In genomic region chr17:24873695-24874404, GRCm38 (mm10) we compare ENCODE assay signal across 30 mouse cellular contexts. TPM values are rescaled to one million over a fixed set of nuclear protein-coding genes. Genes with fewer than 3 reads are reported as not detected.
"Had no signal": no experiment of that assay in that cellular context is flagged by ENCODE, and none has a peak within 500 bp of the region (broad histone marks: within the 10 kb centered on the region; RNA-seq: fewer than 3 reads in every experiment).

No protein-coding gene starts in this region.

- DNase-seq: gastrocnemius, postnatal 14 days; gastrocnemius, postnatal 36 days; heart, adult 18-20 months; heart, postnatal 14 days; heart, postnatal 36 days; kidney, adult 11 months; kidney, adult 2 months; kidney, adult 9 months; kidney, postnatal 14 days; kidney, postnatal 36 days; layer of hippocampus, adult 9-11 months; layer of hippocampus, postnatal 36 days; liver; liver, embryonic 13.5 days had no signal

- H3K27me3 ChIP-seq: heart, embryonic 13.5 days; heart, embryonic 15.5 days; hindbrain, embryonic 15.5 days; kidney, embryonic 15.5 days; limb, embryonic 12.5 days; liver, embryonic 13.5 days had no signal

- ATAC-seq: hindbrain, postnatal 0 days; intestine, embryonic 16.5 days had no signal

- H3K36me3 ChIP-seq: heart, embryonic 13.5 days; heart, embryonic 15.5 days; hindbrain, embryonic 13.5 days; hindbrain, embryonic 15.5 days; kidney, embryonic 15.5 days; limb, embryonic 10.5 days; limb, embryonic 12.5 days; liver, embryonic 13.5 days had no signal

- H3K4me3 ChIP-seq: heart, embryonic 13.5 days; heart, embryonic 15.5 days; hindbrain, embryonic 13.5 days; hindbrain, embryonic 15.5 days; kidney, embryonic 15.5 days; limb, embryonic 10.5 days; limb, embryonic 12.5 days; liver, embryonic 13.5 days had no signal

- H3K4me1 ChIP-seq: heart, embryonic 13.5 days; heart, embryonic 15.5 days; hindbrain, embryonic 13.5 days; hindbrain, embryonic 15.5 days had no signal

- H3K9me3 ChIP-seq: heart, embryonic 13.5 days; heart, embryonic 15.5 days; hindbrain, embryonic 13.5 days; hindbrain, embryonic 15.5 days; kidney, embryonic 15.5 days; limb, embryonic 10.5 days; limb, embryonic 12.5 days; liver, embryonic 13.5 days had no signal

RNA-seq across cellular contexts. Expression of gene Igfals, which starts 8.1 kb away (rescaled TPM):
- total RNA-seq: hematopoietic stem cell, adult 5-6 weeks; layer of hippocampus, adult 18-20 months; layer of hippocampus, adult 8-10 months; layer of hippocampus, postnatal 14 days; left cerebral cortex, adult 18-20 months; left cerebral cortex, postnatal 14 days; left cerebral cortex, postnatal 36 days had no signal
